Comparison of ENCODE assay signal across 20 mouse cellular contexts in the genomic region with DNA sequence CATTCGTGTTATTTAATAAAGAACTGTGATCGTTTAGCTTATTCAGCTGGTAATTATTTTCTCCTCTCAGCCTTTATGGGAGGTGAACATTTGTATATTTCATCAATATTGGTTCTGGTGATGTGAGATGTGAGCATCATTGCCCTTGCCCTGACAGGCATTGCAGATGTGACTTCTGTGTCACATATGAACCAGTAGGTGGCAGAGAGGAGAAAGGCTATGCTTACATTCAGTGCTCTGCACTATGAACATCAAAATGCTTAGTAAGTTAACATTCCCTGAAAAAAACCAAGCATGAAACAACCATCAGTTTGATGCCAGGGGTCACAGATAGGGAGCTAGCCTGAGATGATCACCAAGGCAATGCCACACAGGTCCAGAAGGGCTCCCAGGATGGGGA.
DNase-seq lines count a peak whose midpoint lies in the region; ATAC-seq and TF ChIP-seq lines count a peak whose summit lies in the region.
"Had no signal": no experiment of that assay in that cellular context is flagged by ENCODE, and none has a peak within 500 bp of the region (broad histone marks: within the 10 kb centered on the region; RNA-seq: fewer than 3 reads in every experiment).

No protein-coding gene starts in this region.

- intact Hi-C loops in left cerebral cortex, adult 2 months (cut with DNase I) = loop anchor here (10.0 kb wide), 1 partner anchor 378 kb away; no protein-coding TSS in a partner anchor

- TF ChIP-seq CTCF in left cerebral cortex, adult 2 months (IDR thresholded peaks at IDR 0.05) = peak; percentile 46
- TF ChIP-seq CTCF in brain, embryonic 14.5 days (IDR thresholded peaks at IDR 0.05; ENCODE audit: borderline replicate concordance, extremely low read depth, insufficient read depth, insufficient read length) = peak; percentile 44; the same call in 1 of the 2 replicates

- no peak for DNase-seq in frontal cortex, postnatal 10 days (ENCODE audit: low spot score in 2 of 2)
- no peak for DNase-seq in left cerebral cortex, adult 2 months (ENCODE audit: extremely low spot score in 1 of 2, low spot score in 2 of 2)
- DNase-seq in left cerebral cortex, adult 18-20 months (ENCODE audit: low spot score in 2 of 2) = no peak
- peak; percentile 18 for DNase-seq in A20 (ENCODE audit: low read depth, low spot score)
- DNase-seq in brain, embryonic 14.5 days (ENCODE audit: low read depth) = peak; percentile 28
- no peak for DNase-seq in right cerebral cortex, postnatal 4 days
- no peak for DNase-seq in gastrocnemius, postnatal 4 days (ENCODE audit: low spot score in 2 of 2)
- DNase-seq: adrenal gland, postnatal 14 days; cerebellum, adult 9-10 months; gastrocnemius, adult 2 months; heart, postnatal 36 days; kidney, adult 18-20 months; kidney, postnatal 36 days; left cerebral cortex, postnatal 4 days; lung, postnatal 14 days; thymus, postnatal 14 days had no signal

- peak; percentile 79; the same call in 1 of the 2 replicates for ATAC-seq in frontal cortex, adult (ENCODE audit: low TSS enrichment)
- ATAC-seq: CD4-positive, CD25-positive, alpha-beta regulatory T cell, adult 4 months had no signal

- no peak overlapping the region for H3K27ac ChIP-seq in left cerebral cortex, adult 2 months
- H3K27ac ChIP-seq: gastrocnemius, adult 2 months; liver, embryonic 14.5 days; midbrain, embryonic 10.5 days had no signal

- H3K4me3 ChIP-seq in left cerebral cortex, adult 2 months = no peak overlapping the region
- H3K4me3 ChIP-seq: gastrocnemius, adult 2 months; midbrain, embryonic 10.5 days had no signal

- TF ChIP-seq POLR2A in brain, embryonic 14.5 days (IDR thresholded peaks at IDR 0.05; ENCODE audit: borderline replicate concordance, extremely low read depth, insufficient read depth, insufficient read length, poor library complexity, severe bottlenecking) = no peak

Comparison
In these comparisons a context has a peak if more than half of its experiments do, and no peak if none do; other contexts are left out.
1. DNase-seq: peak in A20 (single experiment) and brain, embryonic 14.5 days (single experiment); none in frontal cortex, postnatal 10 days (0 of 2), left cerebral cortex, adult 2 months (0 of 2), left cerebral cortex, adult 18-20 months (0 of 2), right cerebral cortex, postnatal 4 days (single experiment) and gastrocnemius, postnatal 4 days (0 of 2).